8 mouse cellular contexts compared by ENCODE assay signal in the genomic region with DNA sequence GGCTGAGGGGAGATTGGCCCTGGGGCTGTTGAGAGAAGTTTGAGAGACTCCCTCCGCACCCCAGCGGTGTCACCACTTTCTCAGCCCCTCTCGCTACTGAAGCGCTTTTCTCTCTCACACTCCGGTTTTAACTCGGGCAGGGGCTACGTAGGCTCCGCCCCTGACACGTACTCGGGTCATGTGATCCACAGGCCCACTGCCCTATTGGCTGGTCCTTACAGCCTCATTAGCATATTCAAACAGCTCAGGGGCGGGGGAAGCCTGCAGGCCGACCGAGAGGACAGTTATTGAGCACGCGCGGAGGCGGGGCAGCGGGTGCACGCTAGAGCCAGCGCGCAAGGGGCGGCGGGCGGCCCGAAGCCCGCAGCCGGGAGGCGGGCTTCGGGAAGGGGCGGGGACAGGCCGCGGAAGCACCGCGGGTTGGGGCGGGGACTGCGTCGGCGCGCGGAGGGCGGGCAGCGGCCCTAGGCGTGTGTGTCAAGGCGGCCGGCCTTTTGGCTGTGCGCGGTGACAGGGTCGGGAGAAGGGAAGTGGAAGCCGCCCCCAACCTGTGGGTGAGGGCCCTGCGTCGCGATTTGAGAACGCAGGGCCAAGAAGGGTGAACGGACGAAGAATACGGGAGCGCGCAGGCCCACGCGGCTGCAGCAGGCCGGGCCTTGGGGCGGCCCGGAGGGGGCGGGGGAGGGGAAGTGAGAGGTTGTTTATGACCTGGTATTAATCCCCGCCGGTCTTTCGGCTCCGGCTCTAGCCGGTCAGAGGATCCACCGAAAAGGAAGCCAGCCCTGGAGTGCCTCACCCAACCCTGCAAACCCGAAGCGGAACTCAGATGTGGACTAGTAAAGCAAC. TPM values are rescaled to one million over a fixed set of nuclear protein-coding genes. Genes with fewer than 3 reads are reported as not detected.
DNase-seq lines count a peak whose midpoint lies in the region; ATAC-seq and TF ChIP-seq lines count a peak whose summit lies in the region.

A gene (minus strand): TSS at position 134 of the 846 bp plus-strand sequence.

- H3K27ac ChIP-seq in forebrain, embryonic 10.5 days: peak within 1 kb of the TSS; percentile 100
- peak within 1 kb of the TSS; percentile 100 for H3K27ac ChIP-seq in heart, embryonic 15.5 days
- H3K27ac ChIP-seq in liver, embryonic 14.5 days: peak within 1 kb of the TSS; percentile 87
- peak within 1 kb of the TSS; percentile 94 for H3K27ac ChIP-seq in neural tube, embryonic 11.5 days (ENCODE audit: low read depth, low read length)
- peak within 1 kb of the TSS; percentile 100 for H3K27ac ChIP-seq in stomach, postnatal 0 days (replicated peaks)

- H3K36me3 ChIP-seq in forebrain, embryonic 10.5 days (replicated peaks): peaks cover 25% of the 10 kb centered on the region
- peaks cover 11% of the 10 kb centered on the region; the same call in 1 of the 2 replicates for H3K36me3 ChIP-seq in heart, embryonic 15.5 days
- H3K36me3 ChIP-seq in liver, embryonic 14.5 days (replicated peaks; ENCODE audit: control insufficient read depth, insufficient read depth, low read depth): peaks cover 13% of the 10 kb centered on the region
- H3K36me3 ChIP-seq in neural tube, embryonic 11.5 days (ENCODE audit: control insufficient read depth, insufficient read depth, low read length): no peaks in the 10 kb centered on the region
- H3K36me3 ChIP-seq in stomach, postnatal 0 days (ENCODE audit: control insufficient read depth, insufficient read depth, low read length): no peaks in the 10 kb centered on the region

- peak within 1 kb of the TSS; percentile 80 for H3K4me2 ChIP-seq in heart, embryonic 15.5 days
- peak within 1 kb of the TSS; percentile 90 for H3K4me2 ChIP-seq in liver, embryonic 14.5 days (ENCODE audit: low read depth)
- H3K4me2 ChIP-seq in neural tube, embryonic 11.5 days (ENCODE audit: low read depth): peak within 1 kb of the TSS; percentile 77
- H3K4me2 ChIP-seq in stomach, postnatal 0 days (replicated peaks; ENCODE audit: low read depth): peak within 1 kb of the TSS; percentile 88

- H3K4me3 ChIP-seq in forebrain, embryonic 10.5 days: peak within 1 kb of the TSS; percentile 92
- H3K4me3 ChIP-seq in heart, embryonic 15.5 days: peak within 1 kb of the TSS; percentile 97
- peak within 1 kb of the TSS; percentile 91 to 93 for H3K4me3 ChIP-seq in liver, embryonic 14.5 days (ENCODE audit: insufficient read depth in 1 of 2, low read depth in 2 of 2, low read length in 2 of 2)
- peak within 1 kb of the TSS; percentile 90 for H3K4me3 ChIP-seq in neural tube, embryonic 11.5 days (ENCODE audit: low read depth, low read length)
- peak within 1 kb of the TSS; percentile 99 for H3K4me3 ChIP-seq in stomach, postnatal 0 days (ENCODE audit: low read depth, low read length)

- H3K4me1 ChIP-seq in forebrain, embryonic 10.5 days: peaks cover 19% of the 10 kb centered on the region
- peaks cover 16% of the 10 kb centered on the region; the same call in 1 of the 2 replicates for H3K4me1 ChIP-seq in heart, embryonic 15.5 days (replicated peaks)
- peaks cover 13 to 15% of the 10 kb centered on the region in 2 experiments for H3K4me1 ChIP-seq in liver, embryonic 14.5 days (replicated peaks; ENCODE audit: control insufficient read depth in 2 of 2, insufficient read depth in 2 of 2, low read length in 1 of 2)
- H3K4me1 ChIP-seq in neural tube, embryonic 11.5 days (ENCODE audit: control insufficient read depth, insufficient read depth, low read length): no peaks in the 10 kb centered on the region
- no peaks in the 10 kb centered on the region for H3K4me1 ChIP-seq in stomach, postnatal 0 days (replicated peaks; ENCODE audit: control insufficient read depth, insufficient read depth)

- H3K9ac ChIP-seq in heart, embryonic 15.5 days: peak within 1 kb of the TSS; percentile 100
- H3K9ac ChIP-seq in liver, embryonic 14.5 days (replicated peaks): peak within 1 kb of the TSS; percentile 93
- peak within 1 kb of the TSS; percentile 87 for H3K9ac ChIP-seq in neural tube, embryonic 11.5 days (ENCODE audit: low read length)
- H3K9ac ChIP-seq in stomach, postnatal 0 days (ENCODE audit: low read length): peak within 1 kb of the TSS; percentile 100

- DNase-seq in CD8-positive naive resting alpha-beta T cell, adult 2 months (ENCODE audit: low read depth in 2 of 2, low spot score in 2 of 2): peak; percentile 98 to 99
- peak; percentile 97 for DNase-seq in c-Kit-positive CD71-negative TER-119-negative erythroid progenitor cells, embryonic 14.5 days (ENCODE audit: low read depth)
- DNase-seq in forebrain, embryonic 10.5 days (ENCODE audit: extremely low spot score, low spot score): peak; percentile 99
- peak; percentile 99 to 100 for DNase-seq in kidney, postnatal 25 days
- peak; percentile 99 to 100 (median 99) for DNase-seq in liver, embryonic 14.5 days (ENCODE audit: low read depth in 3 of 3, low spot score in 3 of 3)
- peak; percentile 98 for DNase-seq in neural tube, embryonic 11.5 days (ENCODE audit: low spot score)
- peak; percentile 99 for DNase-seq in stomach, postnatal 0 days (ENCODE audit: low spot score)

- no peaks in the 10 kb centered on the region for H3K9me3 ChIP-seq in forebrain, embryonic 10.5 days
- H3K9me3 ChIP-seq in heart, embryonic 15.5 days (replicated peaks): no peaks in the 10 kb centered on the region
- H3K9me3 ChIP-seq in liver, embryonic 14.5 days (ENCODE audit: control insufficient read depth, low read length): no peaks in the 10 kb centered on the region
- no peaks in the 10 kb centered on the region for H3K9me3 ChIP-seq in neural tube, embryonic 11.5 days (ENCODE audit: control insufficient read depth, low read length)
- no peaks in the 10 kb centered on the region for H3K9me3 ChIP-seq in stomach, postnatal 0 days (ENCODE audit: control insufficient read depth, low read length)

- TF ChIP-seq EP300 in liver, embryonic 14.5 days (IDR thresholded peaks at IDR 0.05; ENCODE audit: low read depth): no peak; the same call in 1 of the 2 replicates
- no peak for TF ChIP-seq EP300 in stomach, postnatal 0 days (optimal IDR thresholded peaks at IDR 0.05)

- ATAC-seq in heart, embryonic 15.5 days (replicated peaks; ENCODE audit: insufficient number of reproducible peaks, insufficient read depth, low FRiP score, low read depth): peak; percentile 96
- ATAC-seq in liver, embryonic 14.5 days (ENCODE audit: insufficient read depth): peak; percentile 95
- peak; percentile 94 for ATAC-seq in neural tube, embryonic 11.5 days (ENCODE audit: insufficient read depth, low FRiP score, low TSS enrichment)
- ATAC-seq in stomach, postnatal 0 days (ENCODE audit: low FRiP score, low TSS enrichment): peak; percentile 98

- no peak for TF ChIP-seq CTCF in liver, embryonic 14.5 days (IDR thresholded peaks at IDR 0.05; ENCODE audit: low read depth)
- no peak; the same call in 1 of the 2 replicates for TF ChIP-seq CTCF in stomach, postnatal 0 days (IDR thresholded peaks at IDR 0.05; ENCODE audit: low read depth)

- under 1% methylated on average over 72 of the region's 72 CpGs for WGBS in forebrain, embryonic 10.5 days
- under 1% methylated on average over 54 of the region's 72 CpGs for WGBS in heart, embryonic 15.5 days
- under 1% methylated on average over 68 of the region's 72 CpGs for WGBS in liver, embryonic 14.5 days (ENCODE audit: insufficient replicate concordance)
- WGBS in neural tube, embryonic 11.5 days: under 1% methylated on average over 70 of the region's 72 CpGs
- WGBS in stomach, postnatal 0 days: under 1% methylated on average over 66 of the region's 72 CpGs

- H3K27me3 ChIP-seq in forebrain, embryonic 10.5 days (ENCODE audit: poor library complexity, severe bottlenecking): no peaks in the 10 kb centered on the region
- no peaks in the 10 kb centered on the region for H3K27me3 ChIP-seq in heart, embryonic 15.5 days
- no peaks in the 10 kb centered on the region for H3K27me3 ChIP-seq in liver, embryonic 14.5 days (ENCODE audit: control insufficient read depth, insufficient read depth, low read length)
- H3K27me3 ChIP-seq in neural tube, embryonic 11.5 days (ENCODE audit: control insufficient read depth, insufficient read depth, low read length): no peaks in the 10 kb centered on the region
- no peaks in the 10 kb centered on the region for H3K27me3 ChIP-seq in stomach, postnatal 0 days (ENCODE audit: control insufficient read depth, insufficient read depth, low read length)

RNA-seq across cellular contexts. Expression of the gene that starts here (rescaled TPM):
- polyA plus RNA-seq in forebrain, embryonic 10.5 days (2016; fragmentation: Nextera tagmentation; extraction: Ambion mirVana): 23.5 and 23.9 TPM in 2 replicates
- 12.6 and 12.8 TPM in 2 replicates for polyA plus RNA-seq in heart, embryonic 15.5 days (2015; fragmentation: Nextera tagmentation; extraction: Ambion mirVana)
- polyA plus RNA-seq in liver, embryonic 14.5 days (2012; rRNA removed): 4.8 and 8.1 TPM in 2 replicates
- 15.1 and 15.3 TPM in 2 replicates for polyA plus RNA-seq in liver, embryonic 14.5 days (2014; fragmentation: Nextera tagmentation; extraction: Ambion mirVana)
- polyA plus RNA-seq in neural tube, embryonic 11.5 days (2014; fragmentation: Nextera tagmentation; extraction: Ambion mirVana): 27.4 and 30.1 TPM in 2 replicates
- 6.7 and 10.3 TPM in 2 replicates for polyA plus RNA-seq in stomach, postnatal 0 days (2015; fragmentation: Nextera tagmentation; extraction: Ambion mirVana)

Comparison
In these comparisons a context has a peak if more than half of its experiments do, and no peak if none do; other contexts are left out.
1. Peak in every context shown above with its lines: DNase-seq, ATAC-seq, H3K4me3 ChIP-seq and H3K27ac ChIP-seq.